Mouse (Mus musculus): ENCODE measurements around the gene H2afy2. TPM values are rescaled to one million over a fixed set of nuclear protein-coding genes. Genes with fewer than 3 reads are reported as not detected.

The H2afy2 gene
- 3.0 TPM for polyA plus RNA-seq (2015; fragmentation: Illumina TruSeq; extraction: RNeasy Lipid Tissue Mini Kit (QIAGEN cat#74804); ENCODE audit: insufficient read depth, low read depth, low replicate concordance)

GRCm38 (mm10) chr10:61783621-61784251, at the start of gene H2afy2:
Gene H2afy2, minus strand, starts transcription at chr10:61784147.

DNA sequence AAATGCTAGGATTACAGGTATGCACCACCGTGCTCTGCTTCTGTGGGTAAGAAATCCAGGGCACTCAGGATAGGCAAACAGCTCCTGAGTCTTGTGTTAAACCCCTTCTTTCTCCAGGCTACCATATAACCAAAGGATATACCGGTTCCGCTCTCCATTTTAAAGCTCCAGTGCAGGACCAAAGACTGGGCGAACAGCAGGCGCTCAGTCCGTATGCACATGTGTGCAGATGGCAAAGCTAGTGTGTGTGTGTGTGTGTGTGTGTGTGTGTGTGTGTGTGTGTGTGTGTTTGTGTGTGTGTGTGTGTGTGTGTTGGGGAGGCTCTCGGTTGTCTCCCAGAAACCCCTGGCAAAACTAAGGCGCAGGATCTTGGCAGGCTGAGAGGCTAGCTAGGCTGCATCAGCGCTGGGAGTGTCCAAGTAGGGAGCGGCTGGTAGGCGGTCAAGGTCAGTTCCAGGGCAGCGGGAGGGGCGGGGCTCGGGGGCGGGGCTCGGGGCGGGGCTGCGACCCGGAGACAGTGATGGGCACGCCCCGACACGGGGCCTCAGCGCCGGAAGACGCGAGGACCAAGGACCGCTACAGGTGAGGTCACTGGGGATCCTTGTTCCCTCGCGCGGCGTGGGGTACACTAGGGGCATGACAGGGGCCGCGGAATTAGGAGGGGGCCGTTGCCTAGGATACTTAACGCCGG, 69.0 kb downstream of the H2afy2 start, which contains the start of gene Aifm2:
Gene Aifm2, plus strand, starts transcription at position 493 of the 691 bp plus-strand sequence.

DNA sequence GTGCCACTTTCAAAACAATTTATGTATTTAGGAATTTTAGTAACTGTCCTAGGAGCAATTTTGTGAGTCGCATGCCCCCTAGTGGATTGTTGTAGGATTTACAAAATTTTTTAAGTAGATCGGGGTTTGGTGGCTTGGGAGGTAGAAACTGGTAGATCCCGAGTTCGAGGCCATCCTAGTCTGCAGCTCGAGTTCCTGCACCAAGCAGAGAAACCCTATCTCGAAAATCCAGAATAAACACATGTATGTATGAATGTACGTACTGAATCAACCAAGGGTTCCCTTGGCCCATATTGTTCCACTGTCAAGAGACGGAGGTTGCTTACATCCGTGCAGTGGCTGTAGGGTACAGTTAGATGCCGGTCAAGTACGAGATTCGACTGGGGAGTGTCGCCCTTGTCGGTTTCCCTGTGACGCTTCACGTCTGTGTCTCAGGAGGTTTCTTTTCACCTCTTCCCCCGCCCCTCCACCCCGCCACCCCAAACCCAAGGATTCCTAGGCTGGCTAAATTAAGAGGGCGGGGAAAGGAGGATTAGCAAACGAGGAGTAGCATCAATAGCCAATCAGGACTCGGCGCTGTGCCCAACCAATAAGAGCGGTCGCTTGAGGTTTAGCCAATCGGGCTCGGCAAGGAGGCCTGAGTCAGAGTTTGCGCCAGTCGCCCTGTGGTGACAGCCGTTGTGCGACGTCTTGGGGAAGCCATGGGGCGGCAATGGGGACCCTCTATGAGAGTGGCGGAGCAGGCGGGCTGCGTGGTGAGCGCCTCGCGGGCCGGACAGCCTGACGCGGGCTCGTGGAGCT, 88.9 kb downstream of the H2afy2 start, which contains the start of gene Tysnd1:
Gene Tysnd1, plus strand, starts transcription at position 645 of the 801 bp plus-strand sequence.

Other genes starting within 250 kb of the H2afy2 start
- not detected for gene Npffr1, start 188.7 kb downstream of the H2afy2 start, polyA plus RNA-seq (2015; fragmentation: Illumina TruSeq; extraction: RNeasy Lipid Tissue Mini Kit (QIAGEN cat#74804); ENCODE audit: insufficient read depth, low read depth, low replicate concordance)
- gene Ppa1, start 135.6 kb downstream of the H2afy2 start, polyA plus RNA-seq (2015; fragmentation: Illumina TruSeq; extraction: RNeasy Lipid Tissue Mini Kit (QIAGEN cat#74804); ENCODE audit: insufficient read depth, low read depth, low replicate concordance) = 10.8 TPM
- gene Sar1a, start 103.8 kb downstream of the H2afy2 start, polyA plus RNA-seq (2015; fragmentation: Illumina TruSeq; extraction: RNeasy Lipid Tissue Mini Kit (QIAGEN cat#74804); ENCODE audit: insufficient read depth, low read depth, low replicate concordance) = 47.1 TPM
- gene Tysnd1, start 88.6 kb downstream of the H2afy2 start, polyA plus RNA-seq (2015; fragmentation: Illumina TruSeq; extraction: RNeasy Lipid Tissue Mini Kit (QIAGEN cat#74804); ENCODE audit: insufficient read depth, low read depth, low replicate concordance) = 16.7 TPM
- gene Aifm2, start 68.9 kb downstream of the H2afy2 start, polyA plus RNA-seq (2015; fragmentation: Illumina TruSeq; extraction: RNeasy Lipid Tissue Mini Kit (QIAGEN cat#74804); ENCODE audit: insufficient read depth, low read depth, low replicate concordance) = 5.5 TPM
- 9.8 TPM for gene Col13a1, start 195.0 kb upstream of the H2afy2 start, polyA plus RNA-seq (2015; fragmentation: Illumina TruSeq; extraction: RNeasy Lipid Tissue Mini Kit (QIAGEN cat#74804); ENCODE audit: insufficient read depth, low read depth, low replicate concordance)